Mouse (Mus musculus): ENCODE measurements at regions not wholly inside any gene's neighbourhood (a gene's known extent, or its start where the extent isn't known, plus 50 kb on each side); places are given as distances from the start of the nearest gene placed in this dataset.

DNA sequence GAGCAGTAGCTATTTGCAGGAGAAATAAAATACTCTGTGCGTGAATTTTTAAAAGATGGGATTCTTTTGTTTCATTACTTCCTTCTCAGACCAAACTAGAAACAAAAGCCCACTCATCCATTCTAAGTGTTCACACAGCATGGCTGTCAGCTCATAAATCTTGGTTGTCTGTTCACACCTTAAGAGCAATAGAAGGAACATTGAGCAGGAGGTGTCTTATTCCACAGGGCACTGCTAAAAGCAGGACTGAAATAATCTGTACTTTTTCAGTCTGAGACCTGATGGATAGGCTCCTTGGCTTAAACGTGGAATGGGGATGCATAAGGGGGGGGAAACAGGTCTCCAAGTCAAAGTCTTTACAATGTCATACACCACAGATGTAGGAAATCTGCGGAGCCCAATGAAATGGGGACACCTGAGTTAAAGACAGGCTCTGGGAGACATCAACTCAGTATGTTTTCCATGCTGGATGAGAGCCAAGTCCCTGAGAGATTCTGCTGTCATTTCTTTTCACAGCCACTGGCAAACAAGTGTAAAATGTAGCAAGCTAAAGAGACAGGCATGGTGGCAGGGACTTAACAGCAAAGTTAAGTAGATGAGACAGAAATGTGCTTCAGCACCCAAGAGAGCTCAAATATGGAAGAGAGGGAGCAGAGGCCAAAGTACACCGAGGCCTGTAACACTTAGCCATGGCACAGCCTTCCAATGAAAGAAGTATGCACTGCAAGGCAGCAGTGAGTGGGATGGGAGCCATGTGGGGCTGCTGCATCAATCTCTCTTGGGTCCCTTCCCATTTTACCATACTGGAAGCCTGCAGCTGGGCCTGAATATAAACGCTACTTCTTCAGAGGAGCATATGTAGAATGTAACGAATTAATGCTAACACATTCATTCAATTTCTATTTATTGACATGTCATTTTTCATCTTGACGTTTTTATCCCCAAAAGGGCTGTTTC lies 2492.0 kb upstream of the Gm7489 start:
- no peak for DNase-seq (ENCODE audit: low spot score in 2 of 2)

DNA sequence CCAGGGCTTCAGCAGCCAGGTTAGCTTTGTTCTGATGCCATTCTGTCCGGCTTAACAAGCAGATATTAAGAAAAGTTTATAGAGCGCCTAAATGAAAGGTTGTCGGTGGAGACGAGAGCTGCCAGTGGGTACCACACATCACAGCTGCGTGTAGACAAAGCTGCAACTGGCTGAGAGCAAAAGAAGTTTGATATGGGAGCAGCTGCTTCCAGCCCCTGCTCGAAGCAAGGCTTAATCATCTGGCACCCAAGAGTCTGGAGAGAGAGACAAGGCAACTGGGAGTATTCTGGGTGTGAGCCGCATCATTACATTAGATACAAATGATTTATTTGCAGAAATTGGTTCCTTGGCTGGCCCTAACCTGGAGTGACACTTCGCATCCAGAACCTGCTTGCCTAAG lies 2488.7 kb upstream of the Gm7489 start:
- DNase-seq (ENCODE audit: low spot score in 2 of 2), result no peak

DNA sequence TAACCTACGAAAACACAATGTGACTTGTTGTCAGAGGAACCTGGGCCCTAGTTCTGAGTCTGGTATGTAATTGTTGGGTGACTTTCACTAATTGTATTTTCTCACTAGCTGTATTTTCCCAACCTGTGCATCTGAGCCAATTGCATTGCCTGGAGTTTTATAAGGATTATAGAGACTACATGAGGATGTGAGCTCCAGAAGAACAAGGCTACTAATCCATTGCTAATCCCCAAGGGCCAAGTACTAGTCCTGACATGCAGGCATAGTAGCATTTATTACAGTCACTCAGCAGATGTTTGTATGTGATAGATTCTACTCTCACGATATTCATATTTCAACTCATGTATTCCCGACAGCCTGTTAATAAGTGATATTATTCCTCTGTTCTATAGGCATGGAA lies 2481.1 kb upstream of the Gm7489 start:
- DNase-seq (ENCODE audit: low spot score in 2 of 2), result no peak

DNA sequence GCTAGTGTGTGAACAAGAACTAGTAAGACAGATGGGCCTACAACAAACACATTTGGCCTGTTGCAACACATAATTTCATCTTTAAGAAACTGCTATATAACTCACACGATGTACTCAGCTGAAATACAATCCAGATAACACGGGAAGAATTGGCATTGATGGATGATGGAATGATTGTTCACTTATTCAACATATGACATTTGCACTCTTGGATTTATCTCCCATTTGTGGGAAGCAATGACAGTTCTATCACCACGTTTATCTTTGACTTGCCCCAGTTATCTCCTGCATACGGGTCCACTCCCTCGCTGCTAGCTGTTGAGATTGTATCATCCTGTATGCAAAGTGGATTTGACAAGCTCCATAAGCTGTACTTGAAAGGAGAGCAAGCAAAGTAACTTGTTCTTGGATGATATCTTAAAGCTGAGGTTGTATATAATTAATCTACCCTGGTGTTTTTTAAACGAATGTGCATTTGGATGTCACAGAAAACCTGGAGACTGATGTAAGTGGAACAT lies 2474.9 kb upstream of the Gm7489 start:
- no peak for DNase-seq (ENCODE audit: low spot score in 2 of 2)

DNA sequence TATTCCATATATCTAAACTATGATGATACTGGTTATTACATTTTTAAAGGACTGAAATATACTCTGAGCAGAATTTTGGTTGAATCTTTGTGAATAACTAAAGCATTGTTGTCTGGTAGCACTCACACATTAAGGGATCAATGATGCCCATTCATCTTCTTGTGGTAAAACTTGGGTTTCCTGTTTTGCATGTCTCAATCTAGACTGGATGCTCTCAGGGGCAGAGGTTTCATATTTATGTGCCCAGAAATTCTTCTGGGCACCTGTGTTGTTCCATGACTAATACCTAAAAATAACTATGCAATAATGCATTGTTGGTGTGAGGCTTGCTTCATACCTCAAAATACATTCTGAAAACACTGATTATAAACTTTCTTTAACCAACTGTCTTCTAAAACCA lies 2472.7 kb upstream of the Gm7489 start:
- no peak for DNase-seq (ENCODE audit: low spot score in 2 of 2)

DNA sequence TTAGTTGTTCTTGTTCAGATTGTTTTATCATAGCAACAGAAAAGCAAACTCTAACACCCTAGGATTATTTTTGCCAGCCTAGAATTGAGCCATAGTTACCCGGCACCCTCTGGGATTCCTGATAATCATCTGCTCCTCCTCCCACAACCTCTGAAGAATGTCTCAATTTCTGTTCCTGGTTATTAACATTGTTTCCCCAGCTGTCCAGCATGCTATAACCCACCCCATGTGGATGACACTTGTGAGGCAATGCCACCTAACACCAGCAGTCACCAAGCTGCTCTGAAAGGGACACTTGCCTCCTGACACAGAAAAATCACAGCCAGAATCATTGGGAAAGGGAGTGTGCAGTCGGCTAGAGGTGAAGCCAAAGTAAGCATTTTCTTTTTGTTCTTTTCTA lies 2442.1 kb upstream of the Gm7489 start:
- DNase-seq (ENCODE audit: low spot score in 2 of 2), result no peak

DNA sequence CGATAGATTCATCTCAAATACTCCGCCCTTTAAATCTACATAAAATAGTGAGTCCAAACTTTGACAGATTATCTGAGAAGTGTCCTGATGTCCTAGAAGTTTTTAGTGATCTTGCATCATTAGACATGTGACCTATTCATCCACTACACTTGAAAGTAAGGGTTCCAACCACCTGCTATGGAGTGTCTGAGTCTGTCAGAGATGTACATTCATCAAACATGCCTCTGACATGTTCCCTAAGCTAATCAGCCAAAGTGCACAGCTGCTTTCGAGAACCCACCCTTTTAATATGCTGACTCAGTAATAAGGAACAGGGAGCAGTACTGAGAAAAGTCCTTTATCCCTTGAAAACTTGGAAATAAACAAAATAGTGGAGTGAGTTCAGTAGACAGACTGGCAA lies 2414.8 kb upstream of the Gm7489 start:
- DNase-seq (ENCODE audit: low spot score in 2 of 2), result no peak

DNA sequence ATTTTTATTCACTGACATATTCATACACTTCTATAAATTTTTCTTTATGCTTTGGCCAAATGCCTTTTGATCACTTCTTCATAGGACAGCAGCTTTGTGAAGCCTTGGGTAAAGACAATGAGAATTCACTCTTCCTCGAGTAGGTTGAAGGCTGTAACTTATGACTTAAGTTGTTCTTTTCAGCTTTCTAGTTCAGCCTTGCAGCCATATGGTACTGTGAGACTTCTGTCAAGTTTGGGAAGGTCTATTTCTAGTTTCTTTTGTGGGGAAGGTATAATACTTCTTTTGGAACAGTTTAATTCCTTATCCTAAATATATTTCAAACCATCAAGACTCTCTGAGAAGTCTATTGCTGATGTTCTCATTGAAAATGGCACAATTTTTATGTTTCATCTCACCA lies 2413.6 kb upstream of the Gm7489 start:
- no peak for DNase-seq (ENCODE audit: low spot score in 2 of 2)

DNA sequence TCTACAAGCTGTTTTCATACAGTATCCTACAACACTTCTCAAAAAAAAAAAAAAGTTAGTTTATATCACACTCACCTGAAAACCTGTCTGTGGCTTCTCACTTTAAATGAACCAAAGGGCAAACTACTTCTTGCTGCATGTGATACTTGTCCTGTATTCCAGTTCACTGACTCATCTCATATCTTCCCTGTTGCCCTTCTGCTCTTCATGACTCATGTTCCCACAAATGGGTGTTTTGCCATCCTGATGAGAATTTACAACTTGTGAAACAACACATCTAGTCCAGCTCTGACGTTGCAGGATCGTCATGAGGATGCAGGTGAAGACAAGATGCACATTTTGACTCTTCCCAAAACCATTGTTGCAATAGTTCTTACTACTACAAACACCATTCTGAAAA lies 2412.7 kb upstream of the Gm7489 start:
- DNase-seq (ENCODE audit: low spot score in 2 of 2), result no peak

DNA sequence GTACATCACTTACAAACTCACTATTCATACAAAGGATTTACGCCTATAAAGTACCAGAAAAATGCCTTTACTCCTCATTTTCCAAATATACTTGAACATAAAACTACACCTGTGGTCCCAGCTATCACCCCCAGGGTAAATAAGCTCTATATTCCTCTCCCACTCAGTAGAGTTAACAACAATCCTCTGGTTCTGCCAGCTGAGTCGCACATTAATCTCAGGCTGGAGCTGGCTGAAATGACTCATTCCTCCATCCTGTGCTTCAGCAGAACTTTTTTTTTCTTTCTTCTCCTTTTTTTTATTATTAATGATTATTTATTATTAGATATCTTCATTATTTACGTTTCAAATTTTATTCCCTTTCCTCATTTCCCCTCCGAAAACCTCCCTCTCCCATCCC lies 2402.8 kb upstream of the Gm7489 start:
- no peak for DNase-seq (ENCODE audit: low spot score in 2 of 2)

DNA sequence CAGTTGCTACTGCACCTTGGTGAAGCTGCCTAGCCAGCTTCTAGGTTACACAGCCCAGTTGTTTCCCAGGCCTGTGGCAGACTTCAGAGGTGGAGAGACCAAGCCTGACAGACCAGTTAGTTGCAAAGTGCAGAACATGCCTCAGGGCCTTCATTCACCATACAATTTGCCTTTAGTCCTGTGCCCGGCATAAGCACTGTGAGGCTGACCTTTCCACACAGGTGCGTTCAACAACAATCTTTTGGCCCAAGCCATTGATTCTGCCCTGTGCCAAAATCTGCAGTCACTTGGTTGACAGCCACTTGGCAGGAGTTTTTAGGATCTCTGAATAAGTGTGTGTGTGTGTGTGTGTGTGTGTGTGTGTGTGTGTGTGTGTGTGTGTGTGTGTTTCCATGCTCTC lies 2400.5 kb upstream of the Gm7489 start:
- no peak for DNase-seq (ENCODE audit: low spot score in 2 of 2)

DNA sequence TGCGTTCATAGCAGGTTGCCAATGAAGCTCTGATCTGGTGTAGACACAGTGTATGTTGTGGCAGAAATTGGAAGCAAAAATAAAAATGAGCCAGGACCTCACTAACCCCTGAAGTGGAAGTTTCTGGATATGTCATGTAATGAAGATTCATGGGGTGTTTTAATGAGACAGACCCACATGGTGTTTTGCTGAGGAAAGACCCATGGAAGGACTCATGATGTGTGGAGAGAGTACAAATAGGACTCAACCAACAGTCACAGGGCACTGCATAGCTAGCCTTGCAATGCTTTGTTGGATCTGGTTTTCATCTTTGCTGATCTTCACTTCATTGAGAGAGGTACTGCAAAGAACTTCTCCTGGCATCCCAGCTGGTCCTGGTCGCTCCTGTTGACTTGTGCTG lies 2399.2 kb upstream of the Gm7489 start:
- no peak for DNase-seq (ENCODE audit: low spot score in 2 of 2)

DNA sequence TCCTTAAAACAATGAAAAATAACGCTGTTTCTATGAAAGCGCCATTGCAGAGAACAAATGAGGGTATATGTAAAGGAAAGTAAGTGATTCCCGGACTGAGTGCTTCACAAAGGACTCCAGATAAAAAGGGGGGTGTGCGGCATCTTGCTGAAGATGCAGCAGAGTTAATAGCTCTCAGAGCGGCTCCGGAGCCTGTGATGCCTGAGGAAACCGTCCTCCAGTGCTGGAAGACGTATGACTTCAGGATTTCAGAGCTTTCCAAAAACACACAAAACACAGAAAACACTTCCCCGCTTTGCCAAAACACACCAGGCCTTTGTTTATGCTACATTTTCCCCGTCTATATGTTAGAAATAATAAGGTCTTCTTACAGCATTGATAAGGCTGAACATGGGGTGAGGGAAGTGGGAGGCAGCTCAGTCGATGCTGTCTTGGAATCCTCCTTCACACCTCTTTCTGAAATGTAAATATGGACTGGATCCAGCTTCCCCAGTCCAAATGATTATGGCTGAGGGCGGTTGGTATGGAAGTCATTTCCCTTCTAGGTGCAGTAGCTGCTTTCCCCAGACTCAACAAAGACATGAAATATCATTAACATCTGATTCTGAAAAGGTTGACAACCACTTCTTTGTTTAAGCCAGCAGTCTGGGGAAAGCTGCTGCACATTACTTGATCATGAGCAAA lies 2382.5 kb upstream of the Gm7489 start:
- no peak for DNase-seq (ENCODE audit: low spot score in 2 of 2)

DNA sequence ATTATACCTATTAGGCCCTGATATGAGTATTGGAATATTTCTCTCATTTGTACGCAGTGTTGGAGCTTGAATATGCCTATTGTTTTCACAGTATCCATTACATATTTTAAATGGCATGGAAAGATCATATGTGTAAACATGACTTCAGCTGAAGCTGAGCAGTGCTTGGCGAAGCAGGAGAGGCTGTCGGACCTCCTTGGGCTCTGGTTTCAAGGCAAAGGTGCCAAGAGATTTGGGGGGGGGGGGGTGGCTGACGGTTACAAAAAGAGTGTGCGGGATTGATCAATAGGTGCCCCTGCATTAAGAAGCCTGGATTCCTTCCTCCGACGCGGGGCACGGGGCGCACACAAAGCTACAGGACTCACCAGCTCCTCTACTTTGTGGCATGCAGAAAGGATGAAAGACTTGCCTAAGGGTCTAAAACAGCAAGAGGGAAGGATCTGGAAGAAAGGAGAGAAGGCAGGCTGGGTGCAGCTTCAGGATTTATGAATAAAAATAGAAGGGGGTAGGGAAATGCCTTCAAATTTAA lies 2381.9 kb upstream of the Gm7489 start:
- no peak for DNase-seq (ENCODE audit: low spot score in 2 of 2)

DNA sequence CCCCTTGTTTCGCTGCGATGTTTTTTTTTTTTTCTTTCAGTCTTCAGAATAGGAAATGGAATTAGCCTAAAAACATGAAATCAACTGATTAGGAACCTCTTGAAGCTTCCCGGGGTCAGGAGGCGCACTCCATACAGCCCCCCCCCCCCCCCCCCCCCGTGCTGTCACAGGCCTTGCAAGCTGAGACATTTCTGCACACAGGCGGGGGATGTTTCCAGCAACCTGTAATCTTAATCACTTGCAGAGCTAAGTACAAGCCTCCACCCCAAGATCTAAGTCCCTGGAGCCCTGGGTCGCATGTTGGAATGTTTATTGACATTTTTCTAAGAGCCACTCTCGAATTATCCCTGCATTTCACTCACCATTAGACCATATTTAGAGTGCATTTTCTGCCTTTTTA lies 2381.4 kb upstream of the Gm7489 start:
- DNase-seq (ENCODE audit: low spot score in 2 of 2), result no peak

DNA sequence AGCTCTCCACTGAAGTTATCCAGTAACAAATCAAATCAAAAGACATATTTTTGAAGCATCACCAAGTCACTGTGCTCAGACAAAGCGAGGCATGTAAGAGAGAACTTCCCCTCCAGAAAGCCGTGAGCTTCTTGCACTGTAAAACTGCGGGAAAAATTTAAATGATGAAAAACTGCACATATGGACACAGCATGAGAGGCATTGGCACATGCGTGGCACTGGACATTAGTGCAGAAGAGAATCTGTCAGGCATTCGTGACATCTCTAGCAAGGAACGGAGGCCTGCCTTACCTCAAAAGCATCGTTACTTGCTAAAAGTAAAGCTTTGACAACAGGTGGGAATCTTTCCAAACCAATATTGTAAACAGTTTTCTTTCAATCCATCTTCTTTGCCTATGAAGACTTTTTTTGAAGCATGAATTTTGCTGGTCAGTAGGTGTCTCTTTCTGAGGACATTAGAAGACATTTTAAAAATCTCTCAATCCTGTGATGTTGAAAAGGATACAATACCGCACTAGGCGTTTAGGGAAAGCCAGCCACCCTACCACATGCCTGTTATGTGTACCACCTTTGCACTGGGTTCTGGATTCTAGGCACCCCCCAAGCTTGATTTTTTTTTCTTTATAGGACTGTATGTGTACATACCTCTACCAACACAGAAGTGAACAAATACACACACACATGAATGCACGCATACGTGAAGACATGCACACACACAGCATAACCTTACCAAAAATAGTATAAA lies 2380.5 kb upstream of the Gm7489 start:
- DNase-seq (ENCODE audit: low spot score in 2 of 2), result no peak

DNA sequence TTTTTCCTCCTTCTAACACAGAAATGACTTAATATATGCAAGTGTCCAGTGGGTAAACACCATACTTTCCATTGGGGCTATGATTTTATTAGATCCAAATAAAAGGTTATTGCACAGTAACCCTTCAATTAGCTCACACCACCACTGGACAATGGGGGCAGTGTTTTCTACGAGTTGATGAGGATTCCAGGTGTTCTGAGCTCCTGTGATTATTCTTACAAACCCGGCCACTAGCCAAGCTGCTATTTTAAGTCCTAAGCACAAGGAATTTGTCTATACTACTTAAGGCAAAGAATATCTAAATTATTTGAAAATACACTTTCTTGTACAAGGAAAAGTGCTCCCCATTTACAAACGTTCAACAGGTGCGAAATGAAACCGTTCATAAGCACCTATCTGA lies 2379.9 kb upstream of the Gm7489 start:
- no peak for DNase-seq (ENCODE audit: low spot score in 2 of 2)

DNA sequence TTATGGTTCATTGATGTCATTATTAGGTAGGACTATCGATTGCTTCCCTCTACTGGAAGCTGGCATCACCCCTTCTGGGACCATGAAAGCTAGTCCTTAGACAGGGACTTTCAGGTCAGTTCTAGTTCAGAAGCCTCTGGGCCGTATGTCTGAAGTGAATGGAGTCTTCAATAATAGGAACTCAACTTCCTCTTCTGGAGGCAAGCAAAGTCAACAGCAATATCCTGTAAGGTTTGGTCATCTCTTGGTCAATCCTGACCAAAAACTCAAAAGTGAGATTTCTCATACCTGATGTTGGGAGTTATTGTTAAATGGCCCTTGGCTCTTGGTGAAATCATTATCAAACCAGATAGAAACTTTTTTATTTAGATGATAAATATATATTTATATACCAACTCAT lies 2377.6 kb upstream of the Gm7489 start:
- DNase-seq (ENCODE audit: low spot score in 2 of 2), result no peak

DNA sequence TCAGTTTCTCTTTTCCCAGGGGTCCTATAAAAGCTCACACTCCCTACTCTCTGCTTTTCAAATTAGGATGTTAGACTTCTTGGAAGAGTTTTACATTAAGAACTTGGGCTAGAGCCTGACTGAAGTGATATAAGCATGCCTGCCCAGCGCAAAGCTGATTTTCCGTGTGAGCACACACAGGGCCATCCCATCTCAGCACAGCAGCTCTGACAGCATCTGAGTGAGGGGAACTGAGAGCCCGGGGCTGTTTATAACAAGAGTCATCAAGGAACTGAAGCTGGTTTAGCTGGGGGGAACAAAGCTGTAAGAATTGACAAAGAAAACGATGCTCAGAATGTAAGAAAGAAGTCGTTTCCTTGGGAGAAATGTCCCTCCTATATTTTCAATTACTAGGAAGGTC lies 2373.4 kb upstream of the Gm7489 start:
- DNase-seq (ENCODE audit: low spot score in 2 of 2), result no peak

DNA sequence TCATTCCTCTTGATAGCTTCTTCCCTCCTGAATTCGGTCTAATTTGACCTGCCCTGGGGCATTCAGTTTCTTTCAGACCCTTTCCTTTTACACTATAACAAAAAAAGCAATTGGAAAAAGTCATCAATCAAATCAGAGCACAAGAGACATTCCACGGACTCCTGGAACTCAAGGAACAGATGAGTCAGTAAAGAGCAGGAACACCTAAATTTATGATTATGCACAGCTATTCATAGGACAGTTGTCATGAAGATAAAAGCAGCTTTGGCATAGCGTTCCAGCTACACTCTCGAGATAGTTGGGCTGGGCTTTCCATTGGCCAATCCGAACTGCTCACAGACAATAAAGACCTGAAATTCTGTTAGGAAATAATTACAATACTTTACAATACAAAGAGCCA lies 2348.4 kb upstream of the Gm7489 start:
- no peak for DNase-seq (ENCODE audit: low spot score in 2 of 2)

DNA sequence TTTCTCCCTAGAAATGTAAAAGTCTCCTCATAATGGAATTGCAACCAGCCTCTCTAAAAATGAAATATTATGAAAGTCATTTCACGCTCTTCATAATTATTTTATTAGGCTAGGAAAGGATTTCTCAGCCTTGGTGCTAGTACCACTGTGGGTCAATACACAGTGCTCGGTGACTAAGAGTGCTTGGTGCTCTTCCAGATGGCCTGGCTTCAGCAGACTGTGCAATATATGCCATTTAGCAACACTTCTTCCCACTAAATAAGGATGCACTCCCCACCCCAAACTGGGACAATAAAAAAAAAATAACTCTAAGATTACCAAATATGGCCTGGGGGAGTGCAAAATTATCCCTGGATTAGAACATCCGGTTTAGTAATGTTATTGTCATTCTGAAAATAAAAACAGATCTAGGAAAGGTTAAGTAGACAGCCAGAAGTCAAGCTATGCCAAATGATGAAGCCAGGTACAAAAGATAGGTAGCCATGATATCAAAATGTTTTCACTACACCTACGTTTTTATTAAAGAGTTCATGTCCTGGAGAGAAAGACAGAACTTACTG lies 2333.4 kb upstream of the Gm7489 start:
- DNase-seq (ENCODE audit: low spot score in 2 of 2), result no peak

DNA sequence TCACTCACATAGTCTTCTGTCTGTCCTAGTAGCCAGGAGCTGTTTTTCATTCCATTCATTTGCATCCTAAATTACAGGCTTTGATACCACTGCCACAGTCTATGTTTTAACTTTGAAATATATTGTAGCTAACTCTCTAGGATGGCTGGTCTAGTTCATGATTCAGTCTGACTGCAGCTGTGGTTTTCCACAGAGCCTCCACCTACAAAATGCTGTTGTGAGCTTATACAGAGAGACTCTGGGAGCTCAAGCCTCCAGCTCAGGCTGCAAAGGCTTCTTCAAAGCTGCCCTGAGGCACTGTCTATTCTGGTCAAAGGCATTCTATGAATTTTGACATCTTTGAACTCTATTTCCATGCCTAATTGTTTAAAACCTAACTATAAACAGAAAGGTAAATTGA lies 2326.5 kb upstream of the Gm7489 start:
- no peak for DNase-seq (ENCODE audit: low spot score in 2 of 2)

Measured in frontal cortex, postnatal 10 days (tissue).